Mouse (Mus musculus): ENCODE measurements at regions not wholly inside any gene's neighbourhood (a gene's known extent, or its start where the extent isn't known, plus 50 kb on each side); places are given as distances from the start of the nearest gene placed in this dataset.

- no peak for TF ChIP-seq GATA1 (IDR thresholded peaks at IDR 0.05; ENCODE audit: borderline replicate concordance, low read length)
- no peak for TF ChIP-seq FLI1 (IDR thresholded peaks at IDR 0.05; ENCODE audit: low read length)
Measured at GRCm38 (mm10) chr6:18796540-18796939, 51.8 kb upstream of the Lsm8 start.

Measured in megakaryocyte, embryonic 14.5 days (primary cell).